Mouse (Mus musculus): ENCODE results near the gene Tdg. TPM values are rescaled to one million over a fixed set of nuclear protein-coding genes. Genes with fewer than 3 reads are reported as not detected.
A peak's percentile ranks its signal among the peaks of the same experiment; 100 is the strongest.

The Tdg gene
- polyA plus RNA-seq, 1 experiment: 119 TPM

DNA sequence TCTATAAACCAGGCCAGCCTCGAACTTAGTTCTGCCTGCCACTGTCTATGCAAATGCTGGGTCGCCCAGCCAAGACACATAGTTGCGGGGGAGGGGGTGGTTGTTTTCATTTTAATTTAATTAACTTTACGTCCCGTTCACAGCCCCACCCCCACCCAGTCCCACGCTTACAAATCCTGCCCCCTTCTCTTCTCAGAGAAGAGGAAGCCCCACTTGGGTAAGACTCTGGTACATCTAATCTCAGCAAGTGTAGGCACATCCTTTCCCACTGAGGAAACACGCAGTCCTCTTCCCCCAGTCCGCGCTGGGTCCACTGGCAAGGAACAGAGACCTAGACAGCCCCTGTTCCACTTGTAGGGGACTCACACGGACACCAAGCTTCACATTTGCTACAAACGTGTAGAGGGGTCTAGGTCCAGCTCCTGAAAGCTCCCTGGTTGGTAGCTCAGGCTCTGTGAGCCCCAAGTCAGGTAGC, 480 bp upstream of the Tdg start:
- Histone ChIP-seq H3K9me3 (replicated peaks; ENCODE audit: control insufficient read depth, insufficient read depth, low read length, poor library complexity, severe bottlenecking) (0 out of 2 replicates have a peak, but pooled peaks cover 3% of the 10 kb centered on the region), H3K36me3 (ENCODE audit: control insufficient read depth, insufficient read depth, low read length, poor library complexity, severe bottlenecking) (peaks cover 11% of the 10 kb centered on the region), H3K9ac (ENCODE audit: low read depth, poor library complexity, severe bottlenecking) (peak overlapping the region; percentile 96), H3K27me3 (ENCODE audit: control insufficient read depth, insufficient read depth, low read length, poor library complexity, severe bottlenecking) (no peaks in the 10 kb centered on the region), H3K4me1 (ENCODE audit: control insufficient read depth, insufficient read depth, low read length) (no peaks in the 10 kb centered on the region), H3K27ac (ENCODE audit: insufficient read depth, low read length) (peak overlapping the region; percentile 87), H3K4me3 (ENCODE audit: low read depth, low read length) (peak overlapping the region; percentile 99)
- TF ChIP-seq EP300 (IDR thresholded peaks at IDR 0.05; ENCODE audit: insufficient read depth, low read depth, low read length): no peak
- no peak for TF ChIP-seq POLR2A (IDR thresholded peaks at IDR 0.05; ENCODE audit: insufficient read depth, low read length)
- no peak for TF ChIP-seq CTCF (IDR thresholded peaks at IDR 0.05; ENCODE audit: low read depth, low read length)

DNA sequence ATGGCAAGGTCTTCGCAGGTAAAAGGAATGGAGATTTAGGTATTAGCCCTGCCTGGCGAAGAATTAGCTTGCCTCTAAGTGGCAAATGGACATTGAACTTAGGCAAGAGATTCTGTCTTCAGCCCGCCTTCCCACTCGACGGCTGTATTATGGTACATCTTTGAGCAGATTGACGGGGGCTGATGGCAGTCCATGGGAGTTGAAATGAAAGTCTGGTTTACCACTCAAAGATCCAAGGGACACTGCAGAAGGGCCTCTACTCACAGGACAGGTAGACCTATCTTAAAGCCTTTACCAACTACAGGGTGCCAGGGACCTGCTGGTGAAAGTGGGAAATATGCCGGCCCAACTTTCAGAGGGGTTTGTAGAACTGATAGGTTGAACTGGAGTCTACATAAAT, 869 bp downstream of the Tdg start:
- peak overlapping the region; percentile 96 for H3K4me3 ChIP-seq (ENCODE audit: low read depth, low read length)
- H3K9me3 ChIP-seq (replicated peaks; ENCODE audit: control insufficient read depth, insufficient read depth, low read length, poor library complexity, severe bottlenecking): 0 out of 2 replicates have a peak, but pooled peaks cover 3% of the 10 kb centered on the region
- no peak for TF ChIP-seq POLR2A (IDR thresholded peaks at IDR 0.05; ENCODE audit: insufficient read depth, low read length)
- no peak for TF ChIP-seq EP300 (IDR thresholded peaks at IDR 0.05; ENCODE audit: insufficient read depth, low read depth, low read length)
- TF ChIP-seq CTCF (IDR thresholded peaks at IDR 0.05; ENCODE audit: low read depth, low read length): no peak
- no peak overlapping the region for H3K27ac ChIP-seq (ENCODE audit: insufficient read depth, low read length)
- H3K36me3 ChIP-seq (ENCODE audit: control insufficient read depth, insufficient read depth, low read length, poor library complexity, severe bottlenecking): peaks cover 11% of the 10 kb centered on the region
- H3K9ac ChIP-seq (ENCODE audit: low read depth, poor library complexity, severe bottlenecking): peak overlapping the region; percentile 96
- no peaks in the 10 kb centered on the region for H3K27me3 ChIP-seq (ENCODE audit: control insufficient read depth, insufficient read depth, low read length, poor library complexity, severe bottlenecking)
- no peaks in the 10 kb centered on the region for H3K4me1 ChIP-seq (ENCODE audit: control insufficient read depth, insufficient read depth, low read length)

DNA sequence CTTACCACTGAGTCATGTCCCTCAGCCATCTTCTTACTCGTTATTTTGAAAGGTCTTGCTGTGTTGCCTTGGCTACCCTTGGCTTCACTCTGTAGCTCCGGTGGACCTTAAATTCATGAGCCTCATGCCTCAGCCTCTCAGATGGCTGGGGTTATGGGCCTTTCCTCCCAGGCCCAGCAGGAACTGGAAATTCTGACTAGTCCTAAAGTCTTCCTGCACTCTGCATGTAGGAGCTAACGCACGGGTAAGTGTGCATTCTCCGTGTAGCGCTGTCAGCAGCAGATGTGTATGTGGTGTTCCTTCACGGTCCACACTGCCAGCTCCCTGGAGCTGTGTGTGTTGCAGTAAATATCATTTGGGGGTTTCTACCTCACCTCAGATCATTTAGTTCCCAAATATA, 1.5 kb downstream of the Tdg start:
- Histone ChIP-seq H3K27ac (ENCODE audit: insufficient read depth, low read length) (no peak overlapping the region), H3K4me1 (ENCODE audit: control insufficient read depth, insufficient read depth, low read length) (no peaks in the 10 kb centered on the region), H3K9ac (ENCODE audit: low read depth, poor library complexity, severe bottlenecking) (no peak overlapping the region), H3K36me3 (ENCODE audit: control insufficient read depth, insufficient read depth, low read length, poor library complexity, severe bottlenecking) (peaks cover 11% of the 10 kb centered on the region), H3K4me3 (ENCODE audit: low read depth, low read length) (peak overlapping the region; percentile 20), H3K9me3 (replicated peaks; ENCODE audit: control insufficient read depth, insufficient read depth, low read length, poor library complexity, severe bottlenecking) (0 out of 2 replicates have a peak, but pooled peaks cover 3% of the 10 kb centered on the region), H3K27me3 (ENCODE audit: control insufficient read depth, insufficient read depth, low read length, poor library complexity, severe bottlenecking) (no peaks in the 10 kb centered on the region)
- no peak for TF ChIP-seq POLR2A (IDR thresholded peaks at IDR 0.05; ENCODE audit: insufficient read depth, low read length)
- TF ChIP-seq CTCF (IDR thresholded peaks at IDR 0.05; ENCODE audit: low read depth, low read length): no peak
- no peak for TF ChIP-seq EP300 (IDR thresholded peaks at IDR 0.05; ENCODE audit: insufficient read depth, low read depth, low read length)

DNA sequence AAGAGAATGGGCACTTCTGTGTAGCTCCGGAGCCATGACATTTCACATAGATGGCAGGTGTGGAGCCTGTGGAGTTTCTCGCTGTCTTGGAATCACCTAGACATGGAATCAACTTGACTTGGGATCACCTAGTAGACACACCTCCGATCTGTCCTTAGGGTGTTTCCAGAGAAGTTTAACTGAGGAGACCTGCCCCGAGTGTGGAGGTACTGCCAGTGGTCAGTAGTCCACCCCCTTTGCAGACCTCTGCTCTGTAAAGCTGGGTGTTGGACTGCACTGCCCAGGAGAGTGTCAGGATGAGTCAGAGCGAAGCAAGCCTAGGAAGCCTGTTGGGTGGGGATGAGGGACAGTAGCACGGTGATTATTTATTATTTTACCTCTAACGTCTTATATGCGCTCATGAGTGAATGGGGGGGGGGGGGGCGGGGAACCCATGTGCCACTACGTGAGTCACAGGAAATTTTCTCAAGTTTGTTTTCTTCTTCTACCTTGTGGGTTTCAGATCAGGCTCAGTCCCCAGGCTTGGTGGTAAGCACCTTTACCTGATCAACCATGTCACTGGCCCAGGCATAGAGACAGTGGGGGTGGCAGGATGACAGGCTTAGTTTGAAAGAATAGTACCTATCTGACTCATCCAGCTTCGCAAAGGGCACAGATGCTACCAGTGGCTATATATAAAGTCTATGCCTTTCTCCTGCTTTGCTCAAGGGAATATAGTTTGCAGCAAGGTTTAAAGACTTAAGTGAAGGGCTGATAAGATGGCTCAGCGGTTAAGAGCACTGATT, 3.1 kb downstream of the Tdg start:
- Histone ChIP-seq H3K4me3 (ENCODE audit: low read depth, low read length) (no peak overlapping the region), H3K4me1 (ENCODE audit: control insufficient read depth, insufficient read depth, low read length) (no peaks in the 10 kb centered on the region), H3K9ac (ENCODE audit: low read depth, poor library complexity, severe bottlenecking) (no peak overlapping the region), H3K27ac (ENCODE audit: insufficient read depth, low read length) (no peak overlapping the region), H3K27me3 (ENCODE audit: control insufficient read depth, insufficient read depth, low read length, poor library complexity, severe bottlenecking) (no peaks in the 10 kb centered on the region), H3K36me3 (ENCODE audit: control insufficient read depth, insufficient read depth, low read length, poor library complexity, severe bottlenecking) (peaks cover 16% of the 10 kb centered on the region), H3K9me3 (replicated peaks; ENCODE audit: control insufficient read depth, insufficient read depth, low read length, poor library complexity, severe bottlenecking) (0 out of 2 replicates have a peak, but pooled peaks cover 3% of the 10 kb centered on the region)
- no peak for TF ChIP-seq POLR2A (IDR thresholded peaks at IDR 0.05; ENCODE audit: insufficient read depth, low read length)
- no peak for TF ChIP-seq CTCF (IDR thresholded peaks at IDR 0.05; ENCODE audit: low read depth, low read length)
- no peak for TF ChIP-seq EP300 (IDR thresholded peaks at IDR 0.05; ENCODE audit: insufficient read depth, low read depth, low read length)

DNA sequence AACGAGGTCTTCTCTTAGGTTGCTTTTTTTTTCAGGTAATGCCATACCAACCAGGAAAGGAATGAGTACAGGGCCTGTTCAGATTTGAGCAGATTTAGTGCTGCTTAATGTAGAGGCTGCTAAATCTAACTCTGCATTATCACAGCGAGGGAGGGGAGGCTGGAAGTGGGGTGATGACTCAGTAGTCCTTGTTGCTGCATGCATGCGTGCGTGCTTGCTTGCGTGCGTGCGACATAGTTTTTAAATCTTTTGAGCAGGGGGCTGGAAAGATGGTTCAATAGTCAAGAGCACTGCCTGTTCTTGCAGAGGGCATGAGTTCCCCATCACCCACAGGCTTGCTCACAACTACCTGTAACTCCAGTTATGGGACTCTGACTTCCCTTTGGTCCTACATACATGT, 4.7 kb downstream of the Tdg start:
- TF ChIP-seq EP300 (IDR thresholded peaks at IDR 0.05; ENCODE audit: insufficient read depth, low read depth, low read length): no peak
- TF ChIP-seq POLR2A (IDR thresholded peaks at IDR 0.05; ENCODE audit: insufficient read depth, low read length): no peak
- TF ChIP-seq CTCF (IDR thresholded peaks at IDR 0.05; ENCODE audit: low read depth, low read length): no peak
- H3K27ac ChIP-seq (ENCODE audit: insufficient read depth, low read length): no peak overlapping the region
- H3K4me3 ChIP-seq (ENCODE audit: low read depth, low read length): no peak overlapping the region
- H3K27me3 ChIP-seq (ENCODE audit: control insufficient read depth, insufficient read depth, low read length, poor library complexity, severe bottlenecking): no peaks in the 10 kb centered on the region
- H3K4me1 ChIP-seq (ENCODE audit: control insufficient read depth, insufficient read depth, low read length): no peaks in the 10 kb centered on the region
- H3K36me3 ChIP-seq (ENCODE audit: control insufficient read depth, insufficient read depth, low read length, poor library complexity, severe bottlenecking): peaks cover 17% of the 10 kb centered on the region
- no peak overlapping the region for H3K9ac ChIP-seq (ENCODE audit: low read depth, poor library complexity, severe bottlenecking)
- 0 out of 2 replicates have a peak, but pooled peaks cover 3% of the 10 kb centered on the region for H3K9me3 ChIP-seq (replicated peaks; ENCODE audit: control insufficient read depth, insufficient read depth, low read length, poor library complexity, severe bottlenecking)

DNA sequence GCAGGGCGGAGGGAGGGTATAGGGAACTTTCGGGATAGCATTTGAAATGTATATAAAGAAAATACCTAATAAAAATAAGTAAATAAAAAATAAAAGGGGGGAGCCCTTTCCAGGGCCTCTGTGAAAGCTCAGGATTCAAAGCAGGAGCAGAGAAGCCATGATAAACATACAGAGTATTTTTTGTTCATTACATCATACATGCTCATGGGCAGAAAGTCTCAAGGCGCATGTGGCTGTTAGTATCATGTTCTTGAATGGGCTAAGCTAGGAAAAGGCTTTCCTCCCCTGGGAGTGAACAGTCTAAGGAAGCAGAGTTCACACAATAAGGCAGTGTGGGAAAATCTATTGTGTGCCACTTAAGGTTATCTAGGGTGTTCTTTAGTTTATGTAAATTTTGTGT, 6.7 kb downstream of the Tdg start:
- Histone ChIP-seq H3K4me1 (ENCODE audit: control insufficient read depth, insufficient read depth, low read length) (no peaks in the 10 kb centered on the region), H3K9me3 (replicated peaks; ENCODE audit: control insufficient read depth, insufficient read depth, low read length, poor library complexity, severe bottlenecking) (0 out of 2 replicates have a peak, but pooled peaks cover 3% of the 10 kb centered on the region), H3K27me3 (ENCODE audit: control insufficient read depth, insufficient read depth, low read length, poor library complexity, severe bottlenecking) (no peaks in the 10 kb centered on the region), H3K9ac (ENCODE audit: low read depth, poor library complexity, severe bottlenecking) (no peak overlapping the region), H3K36me3 (ENCODE audit: control insufficient read depth, insufficient read depth, low read length, poor library complexity, severe bottlenecking) (peaks cover 34% of the 10 kb centered on the region), H3K27ac (ENCODE audit: insufficient read depth, low read length) (no peak overlapping the region), H3K4me3 (ENCODE audit: low read depth, low read length) (no peak overlapping the region)
- TF ChIP-seq EP300 (IDR thresholded peaks at IDR 0.05; ENCODE audit: insufficient read depth, low read depth, low read length) (no peak), POLR2A (IDR thresholded peaks at IDR 0.05; ENCODE audit: insufficient read depth, low read length) (no peak), CTCF (IDR thresholded peaks at IDR 0.05; ENCODE audit: low read depth, low read length) (no peak)

All from ES-Bruce4 (cell line).